Mouse (Mus musculus) midbrain, postnatal 0 days (tissue): ENCODE measurements around the gene Nova1. TPM values are rescaled to one million over a fixed set of nuclear protein-coding genes. Genes with fewer than 3 reads are reported as not detected.

ENCODE experiments used
- ATAC-seq: fragments of 200-750 bp; cut with Nextera tagmentation; 2 replicates; pipeline ENCODE4 v1.8.0; 2017; ENCODE audit warnings: moderate number of reproducible peaks, mild to moderate bottlenecking, moderate TSS enrichment, moderate library complexity; ENCODE audit not compliant: low FRiP score
- DNase-seq: peaks from one replicate; pipeline ENCODE4 v3.0.0-alpha.2; 2015; ENCODE audit warnings: low spot score
- H3K27ac ChIP-seq: fragments of 300-500 bp; sonication (generic); 2 replicates; pipeline ENCODE4 v1.5.1; 2014; ENCODE audit warnings: low read depth, mild to moderate bottlenecking, low read length, mixed read lengths
- H3K27me3 ChIP-seq: fragments of 300-500 bp; sonication (generic); 2 replicates; pipeline ENCODE4 v1.6.1; 2014; ENCODE audit warnings: low read length, control low read depth, mixed read lengths; ENCODE audit not compliant: insufficient read depth
- H3K36me3 ChIP-seq: fragments of 300-500 bp; sonication (generic); 2 replicates; pipeline ENCODE4 v1.6.1; 2014; ENCODE audit warnings: low read length, control low read depth, mixed read lengths; ENCODE audit not compliant: insufficient read depth
- H3K4me1 ChIP-seq: fragments of 300-500 bp; sonication (generic); 2 replicates; pipeline ENCODE4 v1.6.1; 2014; ENCODE audit warnings: mild to moderate bottlenecking, control low read depth, antibody characterized with exemption, low read length, mixed read lengths; ENCODE audit not compliant: insufficient read depth
- H3K4me2 ChIP-seq: fragments of 300-500 bp; sonication (generic); 2 replicates; pipeline ENCODE4 v1.6.1; 2014; ENCODE audit warnings: low read depth, mild to moderate bottlenecking, low read length, mixed read lengths; ENCODE audit not compliant: poor library complexity, severe bottlenecking
- H3K4me3 ChIP-seq: fragments of 300-500 bp; sonication (generic); 2 replicates; pipeline ENCODE4 v1.5.1; 2014; ENCODE audit warnings: low read depth, mild to moderate bottlenecking, low read length, moderate library complexity
- H3K9ac ChIP-seq: fragments of 300-500 bp; sonication (generic); replicated peaks from 2 replicates; pipeline ENCODE4 v1.6.1; 2014; ENCODE audit warnings: mild to moderate bottlenecking, low read length, moderate library complexity, mixed read lengths; ENCODE audit not compliant: poor library complexity, severe bottlenecking
- H3K9me3 ChIP-seq: fragments of 300-500 bp; sonication (generic); 2 replicates; pipeline ENCODE4 v1.6.1; 2016; ENCODE audit warnings: low read length, control low read depth
- CTCF ChIP-seq: IDR thresholded peaks from 2 replicates; pipeline ENCODE4 v1.5.1; 2016; ENCODE audit warnings: antibody characterized with exemption, mild to moderate bottlenecking
- WGBS: fragments of 180-500 bp; shearing (Covaris S2); extraction: QIAGEN DNeasy Blood & Tissue Kit; methylation state at CpG from one replicate; pipeline ENCODE4 v1.1.7; 2014; 5-methylcytosine and 5-hydroxymethylcytosine counted together
- polyA plus RNA-seq: library from polyadenylated mRNA; unstranded; fragments of >200 nt; fragmentation: Nextera tagmentation; extraction: Ambion mirVana; gene quantifications from 2 replicates; pipeline ENCODE4 v1.2.1, GENCODE M21; 2015
- total RNA-seq: library from RNA; depleted of rRNA; stranded (reverse); fragments of >200 nt; gene quantifications from 2 replicates; pipeline ENCODE4 v1.2.3, GENCODE M21; 2014

Nova1 gene
- total and polyA plus RNA-seq, 2 experiments from 2014 or later: 72.6 to 129 TPM

DNA sequence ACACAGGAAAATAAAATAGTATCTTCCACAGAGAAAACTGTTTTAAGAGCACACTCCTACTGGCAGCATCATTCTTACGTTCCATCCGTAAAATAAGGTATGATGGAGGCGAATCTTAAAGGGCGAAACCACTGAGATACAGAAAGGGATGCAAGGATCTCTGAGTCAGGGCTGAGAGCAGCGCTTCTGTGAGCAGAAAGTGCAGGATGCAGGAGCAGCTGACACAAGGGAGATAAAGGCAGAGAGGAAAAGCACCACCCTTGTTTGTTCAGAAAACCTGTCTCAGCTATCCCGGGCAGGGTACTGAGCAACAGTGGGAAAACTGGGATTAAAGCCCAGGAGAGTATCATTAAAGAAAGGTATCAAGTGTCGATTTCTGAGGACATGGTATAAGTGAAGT, 59.3 kb downstream of the Nova1 start:
- no peaks in the 10 kb centered on the region for H3K36me3 ChIP-seq
- TF ChIP-seq CTCF: no peak
- H3K9ac ChIP-seq: no peak overlapping the region
- no peak overlapping the region for H3K27ac ChIP-seq
- WGBS: 58% methylated on average over 7 of the region's 7 CpGs
- H3K27me3 ChIP-seq: no peaks in the 10 kb centered on the region
- H3K4me1 ChIP-seq: no peaks in the 10 kb centered on the region
- H3K4me3 ChIP-seq: no peak overlapping the region
- ATAC-seq (no peak), DNase-seq (no peak)
- H3K4me2 ChIP-seq: no peak overlapping the region
- H3K9me3 ChIP-seq: no peaks in the 10 kb centered on the region

DNA sequence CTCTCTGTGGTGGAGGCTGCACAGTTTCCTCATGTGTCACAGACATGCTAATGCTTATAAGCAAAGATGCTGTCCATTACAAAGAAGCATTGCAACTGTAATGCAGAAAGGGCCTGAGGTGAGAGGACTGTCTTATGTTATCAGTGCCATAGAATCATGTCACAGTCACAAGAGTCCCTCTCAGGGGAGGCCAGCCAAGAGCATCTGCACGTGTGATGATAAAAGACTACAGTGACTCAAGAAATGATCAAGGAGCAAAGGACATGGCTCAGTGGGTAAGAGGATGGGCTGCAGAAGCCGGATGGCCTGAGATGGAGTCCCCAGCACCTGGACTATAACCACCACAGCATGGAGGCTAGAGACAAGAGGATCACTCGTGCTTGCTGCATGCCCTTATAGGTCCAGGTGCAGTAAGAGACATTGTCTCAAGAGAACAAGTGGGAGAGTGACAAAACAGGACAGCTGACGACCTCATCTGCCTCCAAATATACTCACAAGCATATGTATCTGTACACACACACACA, 64.3 kb downstream of the Nova1 start:
- H3K9ac ChIP-seq: no peak overlapping the region
- H3K4me1 ChIP-seq: no peaks in the 10 kb centered on the region
- no peaks in the 10 kb centered on the region for H3K27me3 ChIP-seq
- H3K4me2 ChIP-seq: no peak overlapping the region
- ATAC-seq (no peak), DNase-seq (no peak)
- WGBS: 44% methylated on average over 4 of the region's 4 CpGs
- H3K36me3 ChIP-seq: no peaks in the 10 kb centered on the region
- H3K9me3 ChIP-seq: no peaks in the 10 kb centered on the region
- no peak overlapping the region for H3K27ac ChIP-seq
- H3K4me3 ChIP-seq: no peak overlapping the region
- no peak for TF ChIP-seq CTCF

- H3K9me3 ChIP-seq: no peaks in the 10 kb centered on the region
- WGBS: 75% methylated on average over 3 of the region's 3 CpGs
Observed at GRCm38 (mm10) chr12:46753096-46753495, 65.6 kb downstream of the Nova1 start.

DNA sequence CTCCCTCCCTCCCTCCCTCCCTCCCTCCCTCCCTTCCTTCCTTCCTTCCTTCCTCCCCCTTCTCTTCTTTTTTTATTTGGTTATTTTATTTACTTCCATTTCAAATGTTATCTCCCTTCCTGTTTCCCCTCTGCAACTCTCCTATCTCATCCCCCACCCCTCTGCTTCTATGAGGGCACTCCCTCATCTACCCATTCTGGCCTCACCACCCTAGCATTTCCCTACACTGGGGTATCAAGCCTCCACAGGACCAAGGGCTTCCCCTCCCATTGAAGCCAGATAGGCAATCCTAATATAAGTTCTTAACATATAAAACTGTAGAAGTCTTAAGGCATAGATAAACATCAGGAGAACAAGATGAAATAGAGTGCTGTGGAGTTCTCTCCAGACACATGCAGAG, 85.5 kb downstream of the Nova1 start:
- no peak for ATAC-seq
- Histone ChIP-seq H3K27ac (no peak overlapping the region), H3K4me1 (0 out of 2 replicates have a peak, but pooled peaks cover 2% of the 10 kb centered on the region), H3K4me3 (no peak overlapping the region), H3K27me3 (no peaks in the 10 kb centered on the region), H3K36me3 (no peaks in the 10 kb centered on the region), H3K9me3 (no peaks in the 10 kb centered on the region), H3K9ac (no peak overlapping the region), H3K4me2 (no peak overlapping the region)
- TF ChIP-seq CTCF: no peak
- no peak for DNase-seq

More at GRCm38 (mm10) chr12:46753096-46753495, 65.6 kb downstream of the Nova1 start:
- H3K36me3 ChIP-seq: no peaks in the 10 kb centered on the region
- no peak overlapping the region for H3K4me3 ChIP-seq
- H3K4me1 ChIP-seq: no peaks in the 10 kb centered on the region
- no peak overlapping the region for H3K27ac ChIP-seq
- no peak overlapping the region for H3K4me2 ChIP-seq
- DNase-seq: no peak
- TF ChIP-seq CTCF: no peak
- H3K27me3 ChIP-seq: no peaks in the 10 kb centered on the region
- H3K9ac ChIP-seq: no peak overlapping the region
- no peak for ATAC-seq

- no peak overlapping the region for H3K27ac ChIP-seq
- ATAC-seq (no peak), DNase-seq (no peak)
- H3K36me3 ChIP-seq: no peaks in the 10 kb centered on the region
- TF ChIP-seq CTCF: no peak
- no peak overlapping the region for H3K4me3 ChIP-seq
- no peak overlapping the region for H3K4me2 ChIP-seq
- H3K4me1 ChIP-seq: 0 out of 2 replicates have a peak, but pooled peaks cover 2% of the 10 kb centered on the region
- H3K9me3 ChIP-seq: no peaks in the 10 kb centered on the region
- 69% methylated on average over 1 of the region's 1 CpGs for WGBS
- H3K9ac ChIP-seq: no peak overlapping the region
- H3K27me3 ChIP-seq: no peaks in the 10 kb centered on the region
Observed at GRCm38 (mm10) chr12:46731943-46732342, 86.8 kb downstream of the Nova1 start.

- no peaks in the 10 kb centered on the region for H3K27me3 ChIP-seq
Observed at GRCm38 (mm10) chr12:46721914-46722313, 96.8 kb downstream of the Nova1 start.

More at GRCm38 (mm10) chr12:46721914-46722313, 96.8 kb downstream of the Nova1 start:
- H3K9ac ChIP-seq: no peak overlapping the region
- no peaks in the 10 kb centered on the region for H3K9me3 ChIP-seq
- H3K4me1 ChIP-seq: no peaks in the 10 kb centered on the region
- 34% methylated on average over 8 of the region's 8 CpGs for WGBS
- H3K27ac ChIP-seq: no peak overlapping the region
- ATAC-seq: no peak
- H3K4me2 ChIP-seq: no peak overlapping the region
- H3K36me3 ChIP-seq: no peaks in the 10 kb centered on the region
- DNase-seq: peak; percentile 54
- H3K4me3 ChIP-seq: no peak overlapping the region
- no peak for TF ChIP-seq CTCF
